Mouse (Mus musculus) erythroblast, embryonic 14.5 days (primary cell): ENCODE measurements around the gene BC048679. TPM values are rescaled to one million over a fixed set of nuclear protein-coding genes. Genes with fewer than 3 reads are reported as not detected.

Source experiments
- H3K27me3 ChIP-seq: 2 replicates; pipeline ENCODE4 v1.6.1; 2012; ENCODE audit warnings: inconsistent platforms; ENCODE audit not compliant: control insufficient read depth
- H3K36me3 ChIP-seq: 2 replicates; pipeline ENCODE4 v1.6.1; 2012; ENCODE audit warnings: mild to moderate bottlenecking, inconsistent platforms; ENCODE audit not compliant: control insufficient read depth
- H3K4me1 ChIP-seq: 2 replicates; pipeline ENCODE4 v1.6.1; 2012; ENCODE audit warnings: inconsistent platforms; ENCODE audit not compliant: control insufficient read depth
- H3K4me3 ChIP-seq: replicated peaks from 2 replicates; pipeline ENCODE3; 2012; ENCODE audit warnings: moderate library complexity, mild to moderate bottlenecking, inconsistent platforms
- H3K9me3 ChIP-seq: 2 replicates; pipeline ENCODE4 v1.6.1; 2012; ENCODE audit warnings: low read length, inconsistent platforms, mixed read lengths; ENCODE audit not compliant: control insufficient read depth
- GATA1 ChIP-seq: IDR thresholded peaks from 2 replicates; pipeline ENCODE4 v1.6.1; 2012; ENCODE audit warnings: low read length, inconsistent platforms, mixed read lengths
- TAL1 ChIP-seq: IDR thresholded peaks from 3 replicates; pipeline ENCODE4 v1.6.1; 2012; ENCODE audit warnings: low read length, inconsistent platforms, mixed read lengths
- polyA plus RNA-seq: library from polyadenylated mRNA; stranded (reverse); fragments of >175 nt; gene quantifications from 2 replicates; pipeline ENCODE4 v1.2.3, GENCODE M21; 2012

BC048679 gene
- polyA plus RNA-seq, 1 experiment: not detected

DNA sequence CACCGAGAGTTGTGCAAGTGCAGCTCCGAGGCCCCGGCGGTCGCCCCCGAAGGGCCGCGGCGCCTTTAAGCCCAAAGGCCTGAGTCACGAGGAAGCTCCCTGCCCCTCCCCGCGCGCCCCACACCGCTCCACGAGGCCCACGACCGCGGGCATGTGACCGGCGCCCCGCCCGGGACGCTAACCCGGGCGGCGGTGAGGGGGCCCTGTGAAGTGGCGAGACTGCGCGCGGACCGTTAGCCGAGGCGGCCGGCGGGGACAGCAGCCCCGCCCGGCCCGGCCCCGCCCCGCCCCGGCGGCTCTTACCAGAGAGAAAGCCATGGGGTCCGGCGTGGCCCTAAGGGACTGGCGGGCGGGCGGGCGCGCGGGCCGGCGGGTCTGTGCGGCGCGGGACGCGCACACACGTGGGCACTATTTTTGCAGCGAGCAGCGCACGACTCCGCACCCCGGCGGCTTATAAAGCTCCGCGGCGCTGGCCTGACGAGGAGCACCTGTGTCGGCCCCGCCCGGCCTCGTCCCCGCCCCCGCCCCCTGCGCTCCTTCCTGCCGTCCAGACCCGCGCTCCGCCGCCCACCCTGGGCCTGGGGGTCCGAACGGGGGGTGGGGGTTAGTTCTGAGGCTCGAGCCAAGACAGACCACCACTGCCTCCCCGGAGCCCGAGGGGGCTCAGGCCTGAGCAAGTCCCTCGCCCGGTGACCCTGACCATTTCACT lies 43.6 kb downstream of the BC048679 start:
- H3K9me3 ChIP-seq: peaks cover 5% of the 10 kb centered on the region
- TF ChIP-seq GATA1 (no peak), TAL1 (no peak)
- H3K4me3 ChIP-seq: no peak overlapping the region
- H3K27me3 ChIP-seq: peaks cover 71% of the 10 kb centered on the region
- H3K4me1 ChIP-seq: no peaks in the 10 kb centered on the region
- no peaks in the 10 kb centered on the region for H3K36me3 ChIP-seq

DNA sequence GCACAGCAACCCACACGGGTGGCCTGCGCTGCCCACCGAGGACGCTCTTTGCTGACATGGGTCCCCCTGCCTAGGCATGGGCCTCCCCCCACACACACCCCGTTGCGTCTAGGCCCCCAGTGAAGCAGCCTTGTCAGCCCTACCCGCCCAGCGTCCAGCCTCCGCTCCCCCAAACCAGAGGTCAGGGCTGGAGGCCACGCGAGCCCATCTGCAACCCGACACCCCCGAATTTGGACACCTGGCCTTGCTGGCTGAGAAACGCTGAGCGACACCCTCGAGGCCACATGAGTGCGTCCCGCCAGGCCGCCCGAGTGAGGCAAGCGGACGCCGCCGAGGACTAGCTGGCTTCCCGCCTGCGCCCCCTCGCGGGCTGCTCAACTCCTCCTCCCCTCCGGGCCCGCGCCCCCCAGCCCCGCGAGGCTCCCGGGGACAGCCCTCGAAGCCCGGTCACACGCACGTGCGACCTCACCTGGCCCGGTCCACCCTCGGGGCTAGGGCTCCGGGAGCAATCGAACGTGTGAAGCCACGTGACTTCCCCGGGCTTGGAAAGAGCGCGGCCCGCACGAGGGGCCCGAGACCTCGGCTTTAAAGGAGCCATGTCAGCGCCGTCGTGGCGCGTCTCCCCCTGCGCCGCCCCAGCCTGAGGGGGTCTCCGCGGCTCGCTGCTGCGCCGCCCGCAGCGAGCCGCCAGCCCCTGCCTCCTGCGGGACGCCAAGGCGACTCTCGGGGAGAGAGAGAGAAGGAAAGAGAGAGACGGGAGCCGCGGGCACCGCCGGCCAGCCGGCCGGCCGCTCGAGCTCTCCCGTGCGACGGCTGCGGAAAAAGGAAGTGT lies 44.4 kb downstream of the BC048679 start:
- Histone ChIP-seq H3K4me3 (no peak overlapping the region), H3K27me3 (peaks cover 71% of the 10 kb centered on the region), H3K9me3 (peaks cover 5% of the 10 kb centered on the region), H3K4me1 (no peaks in the 10 kb centered on the region), H3K36me3 (no peaks in the 10 kb centered on the region)
- TF ChIP-seq TAL1 (no peak), GATA1 (no peak)

DNA sequence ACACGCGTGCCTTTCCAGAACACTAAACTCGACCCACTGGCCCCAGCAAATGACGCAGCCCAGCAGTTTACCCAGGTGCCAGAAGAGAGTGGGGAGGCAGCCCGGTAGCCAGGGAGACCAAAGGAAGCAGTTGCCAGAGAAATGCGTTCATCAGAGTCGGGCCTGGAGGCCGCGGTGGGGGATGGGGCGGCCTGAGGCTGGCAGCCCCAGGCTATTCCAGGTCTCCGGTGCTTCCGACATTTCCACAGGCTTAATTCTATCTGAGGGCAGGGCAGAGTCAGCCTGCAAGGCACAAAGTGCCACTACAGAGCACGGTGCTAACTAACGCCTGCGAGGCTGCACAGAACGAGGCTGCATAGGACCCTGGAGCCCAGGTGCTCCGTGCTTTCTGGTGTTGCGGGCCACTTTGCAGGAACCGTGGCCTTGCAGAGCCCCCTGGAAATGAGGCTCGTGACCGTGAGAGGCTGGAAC lies 45.1 kb downstream of the BC048679 start:
- peaks cover 69% of the 10 kb centered on the region for H3K27me3 ChIP-seq
- TF ChIP-seq TAL1 (no peak), GATA1 (no peak)
- peaks cover 5% of the 10 kb centered on the region for H3K9me3 ChIP-seq
- H3K36me3 ChIP-seq: no peaks in the 10 kb centered on the region
- no peak overlapping the region for H3K4me3 ChIP-seq
- H3K4me1 ChIP-seq: no peaks in the 10 kb centered on the region

Other genes starting within 250 kb of the BC048679 start
- gene Rps17, start 153.0 kb downstream of the BC048679 start, polyA plus RNA-seq: 31.7 and 36.7 TPM in 2 replicates
- not detected in 2 replicates for gene Cpeb1, start 42.8 kb downstream of the BC048679 start, polyA plus RNA-seq
- not detected in 2 replicates for gene Ap3b2, start 4.4 kb downstream of the BC048679 start, polyA plus RNA-seq
- not detected in 2 replicates for gene Fsd2, start 68.7 kb upstream of the BC048679 start, polyA plus RNA-seq
- 3.9 and 4.5 TPM in 2 replicates for gene Whamm, start 73.0 kb upstream of the BC048679 start, polyA plus RNA-seq
- 0.05 and 0.19 TPM in 2 replicates for gene Homer2, start 209.2 kb upstream of the BC048679 start, polyA plus RNA-seq